Mouse (Mus musculus): ENCODE results near the gene Knstrn.

Knstrn gene

GRCm38 (mm10) chr2:118901175-118902031 lies 87.6 kb downstream of the Knstrn start:
- peak; percentile 99 for DNase-seq

DNA sequence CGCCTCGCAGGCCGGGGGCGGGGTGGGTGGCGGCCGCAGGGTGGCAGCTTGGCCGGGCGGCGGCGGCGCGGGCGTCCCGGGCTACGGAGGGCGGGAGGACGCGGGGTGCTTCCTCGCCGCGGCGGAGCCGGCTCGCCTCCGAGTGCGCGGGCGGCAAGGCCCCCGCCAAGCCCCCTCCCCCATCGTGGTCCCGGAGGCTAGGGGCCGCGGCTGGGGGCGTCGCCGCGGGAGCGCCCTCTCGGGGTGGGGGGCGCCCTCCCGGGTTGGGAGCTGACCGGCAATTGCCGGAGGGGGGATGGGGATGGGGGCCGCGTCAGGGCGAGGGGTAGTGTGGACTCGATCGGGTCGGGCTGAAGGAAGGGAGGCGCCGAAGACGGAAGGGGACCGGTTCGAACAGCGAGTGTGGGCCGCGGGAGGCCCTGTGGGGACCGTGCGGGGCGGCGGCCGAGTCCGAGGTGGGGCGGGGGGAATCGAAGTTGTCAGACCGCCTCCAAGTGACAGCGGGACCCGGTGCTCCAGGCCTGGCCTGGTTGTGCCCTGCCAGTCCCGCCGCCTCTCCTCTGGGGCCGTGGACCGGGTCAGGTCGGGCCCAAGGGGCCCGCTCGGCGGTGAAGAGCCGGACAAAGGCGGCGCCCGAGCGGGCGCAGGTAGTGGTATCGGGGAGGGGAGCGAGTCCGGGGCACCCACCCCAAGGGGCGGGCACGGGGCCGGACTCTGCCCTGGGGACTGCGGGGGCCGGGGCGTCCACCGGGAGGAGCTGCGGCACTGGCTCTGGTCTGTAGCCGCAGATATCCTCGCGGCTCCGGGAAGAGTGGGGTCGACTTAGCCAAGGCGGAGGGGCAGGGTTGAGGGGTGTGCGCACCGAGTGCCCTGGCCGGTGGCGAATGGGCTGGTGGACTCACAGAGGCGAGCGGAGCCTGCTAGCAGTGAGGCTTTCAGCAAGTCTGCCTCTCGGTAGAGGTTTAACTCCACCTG lies 88.5 kb downstream of the Knstrn start:
- peak; percentile 62 for DNase-seq

DNA sequence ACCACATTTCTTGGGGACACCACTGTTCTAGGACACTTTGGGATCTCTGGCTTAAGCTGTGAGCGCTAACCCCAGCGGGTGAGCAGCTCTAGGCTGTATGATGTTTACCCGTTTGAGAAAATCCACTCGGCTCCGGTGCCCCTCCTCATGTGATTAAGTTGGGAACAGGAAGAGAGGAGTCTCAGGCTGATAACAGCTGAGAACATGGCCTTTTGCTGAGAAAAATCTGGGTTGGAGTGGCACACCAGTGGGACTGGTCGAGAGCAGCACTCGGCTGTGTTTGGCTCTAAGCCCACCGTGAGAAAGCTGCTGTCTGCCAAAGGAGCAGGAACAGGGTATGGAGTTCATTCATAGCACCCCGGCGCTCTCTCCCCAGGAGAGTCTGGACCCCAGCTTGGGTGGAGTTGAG lies 89.5 kb downstream of the Knstrn start:
- DNase-seq: peak; percentile 66
